Mouse (Mus musculus) bone marrow macrophage, adult 2 months (primary cell): Measurements from ENCODE around the gene Ddx18. TPM values are rescaled to one million over a fixed set of nuclear protein-coding genes. Genes with fewer than 3 reads are reported as not detected.

Source experiments
- H3K27ac ChIP-seq: 2 replicates; pipeline ENCODE4 v1.5.1; 2012; ENCODE audit warnings: low read depth, low read length; ENCODE audit not compliant: insufficient read depth
- H3K4me1 ChIP-seq: 2 replicates; pipeline ENCODE4 v1.6.1; 2012; ENCODE audit warnings: low read length; ENCODE audit not compliant: control insufficient read depth, insufficient read depth
- H3K4me3 ChIP-seq: 2 replicates; pipeline ENCODE4 v1.5.1; 2012; ENCODE audit warnings: mild to moderate bottlenecking, low read length, moderate library complexity; ENCODE audit not compliant: insufficient read depth
- CTCF ChIP-seq: IDR thresholded peaks from 2 replicates; pipeline ENCODE4 v1.5.1; 2012; ENCODE audit warnings: low read depth, mild to moderate bottlenecking, low read length, moderate library complexity
- POLR2A ChIP-seq: IDR thresholded peaks from 2 replicates; pipeline ENCODE4 v1.6.1; 2012; ENCODE audit warnings: mild to moderate bottlenecking, low read depth, low read length, borderline replicate concordance
- polyA plus RNA-seq: library from polyadenylated mRNA; stranded (reverse); fragments of >200 nt; gene quantifications from 2 replicates; pipeline ENCODE4 v1.2.4, GENCODE M21; 2012; ENCODE audit not compliant: missing spikeins, insufficient read depth, insufficient read length

The Ddx18 gene
- polyA plus RNA-seq = 27.4 and 30.9 TPM in 2 replicates

GRCm38 (mm10) chr1:121567521-121568489 is at the start of gene Ddx18:
Gene Ddx18 (minus strand): TSS chr1:121567989.
- TF ChIP-seq CTCF (peak; percentile 38; the same call in 1 of the 2 replicates), POLR2A (no peak)
- Histone ChIP-seq H3K27ac (peak within 1 kb of the TSS; percentile 52), H3K4me3 (peak within 1 kb of the TSS; percentile 98), H3K4me1 (no peaks in the 10 kb centered on the region)

DNA sequence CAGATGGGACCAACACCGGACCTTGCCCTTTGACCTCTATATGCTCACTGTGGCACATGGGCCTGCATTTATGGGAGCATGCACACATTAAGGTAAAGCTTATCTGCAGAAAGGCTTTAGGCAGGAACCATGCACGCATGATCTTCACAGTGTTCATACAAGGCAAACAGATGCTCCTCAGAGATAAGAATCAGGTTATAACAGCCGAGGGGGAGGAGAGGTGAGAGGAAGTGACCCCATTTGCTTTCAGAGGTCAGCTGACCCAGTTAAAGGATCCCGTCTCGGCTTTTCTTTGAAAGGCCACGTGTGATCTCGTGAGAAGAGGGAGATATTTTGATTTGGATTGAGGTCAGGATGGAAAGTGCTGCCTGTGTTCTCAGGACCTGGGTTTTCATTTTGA is 40.2 kb upstream of the Ddx18 start:
- Histone ChIP-seq H3K4me1 (no peaks in the 10 kb centered on the region), H3K27ac (no peak overlapping the region), H3K4me3 (no peak overlapping the region)
- no peak for TF ChIP-seq CTCF
- no peak for TF ChIP-seq POLR2A

DNA sequence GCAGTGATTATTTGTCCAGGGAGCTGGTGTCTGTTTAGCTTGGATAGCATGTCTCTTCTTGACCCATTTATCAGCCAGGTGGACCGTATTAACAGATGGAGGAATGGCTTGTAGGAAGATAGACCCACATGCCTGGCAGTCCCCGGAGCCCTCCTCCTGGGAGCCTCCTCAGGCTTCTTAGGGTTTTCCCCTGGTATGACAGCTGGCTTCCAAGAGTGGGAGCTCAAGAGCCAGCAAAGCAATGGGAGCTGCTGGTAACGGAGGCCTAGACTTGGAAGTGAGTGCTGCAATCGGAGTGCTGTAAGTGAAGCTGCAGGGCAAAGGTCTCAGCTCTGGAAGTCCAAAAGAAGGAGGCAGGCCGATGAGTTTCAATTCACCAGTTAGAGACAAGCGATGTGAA is 37.3 kb upstream of the Ddx18 start:
- TF ChIP-seq POLR2A (no peak), CTCF (no peak)
- Histone ChIP-seq H3K27ac (no peak overlapping the region), H3K4me3 (no peak overlapping the region), H3K4me1 (no peaks in the 10 kb centered on the region)

- Histone ChIP-seq H3K4me3 (no peak overlapping the region), H3K4me1 (no peaks in the 10 kb centered on the region), H3K27ac (no peak overlapping the region)
- TF ChIP-seq CTCF (no peak), POLR2A (no peak)
Observed at GRCm38 (mm10) chr1:121601893-121602292, 34.1 kb upstream of the Ddx18 start.

GRCm38 (mm10) chr1:121601084-121601483 is 33.3 kb upstream of the Ddx18 start:
- no peak overlapping the region for H3K4me3 ChIP-seq
- no peaks in the 10 kb centered on the region for H3K4me1 ChIP-seq
- TF ChIP-seq CTCF = 0 out of 2 replicates have a peak, but pooled peaks have one; percentile 7
- no peak for TF ChIP-seq POLR2A
- no peak overlapping the region for H3K27ac ChIP-seq

DNA sequence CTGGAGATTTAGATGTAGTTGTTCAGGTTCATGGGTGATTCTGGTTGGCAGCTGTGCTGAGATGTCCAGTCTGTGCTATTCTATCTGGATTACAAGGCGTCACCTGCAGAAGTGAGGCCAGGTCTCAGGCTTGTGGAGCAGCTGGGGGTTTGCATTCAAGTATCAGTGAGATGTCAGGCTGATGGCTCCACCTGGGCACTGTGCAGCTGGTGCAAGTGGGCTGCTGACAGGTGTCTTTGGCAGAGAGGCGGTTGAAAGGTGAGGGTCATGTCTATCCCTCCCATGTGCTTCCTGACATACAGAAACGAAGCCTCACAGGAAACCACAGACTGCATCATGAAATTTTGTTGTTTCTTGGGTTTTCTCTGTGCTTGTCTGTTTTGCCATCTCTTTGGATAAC is 30.6 kb upstream of the Ddx18 start:
- Histone ChIP-seq H3K4me1 (no peaks in the 10 kb centered on the region), H3K4me3 (no peak overlapping the region), H3K27ac (no peak overlapping the region)
- TF ChIP-seq CTCF (no peak), POLR2A (no peak)

DNA sequence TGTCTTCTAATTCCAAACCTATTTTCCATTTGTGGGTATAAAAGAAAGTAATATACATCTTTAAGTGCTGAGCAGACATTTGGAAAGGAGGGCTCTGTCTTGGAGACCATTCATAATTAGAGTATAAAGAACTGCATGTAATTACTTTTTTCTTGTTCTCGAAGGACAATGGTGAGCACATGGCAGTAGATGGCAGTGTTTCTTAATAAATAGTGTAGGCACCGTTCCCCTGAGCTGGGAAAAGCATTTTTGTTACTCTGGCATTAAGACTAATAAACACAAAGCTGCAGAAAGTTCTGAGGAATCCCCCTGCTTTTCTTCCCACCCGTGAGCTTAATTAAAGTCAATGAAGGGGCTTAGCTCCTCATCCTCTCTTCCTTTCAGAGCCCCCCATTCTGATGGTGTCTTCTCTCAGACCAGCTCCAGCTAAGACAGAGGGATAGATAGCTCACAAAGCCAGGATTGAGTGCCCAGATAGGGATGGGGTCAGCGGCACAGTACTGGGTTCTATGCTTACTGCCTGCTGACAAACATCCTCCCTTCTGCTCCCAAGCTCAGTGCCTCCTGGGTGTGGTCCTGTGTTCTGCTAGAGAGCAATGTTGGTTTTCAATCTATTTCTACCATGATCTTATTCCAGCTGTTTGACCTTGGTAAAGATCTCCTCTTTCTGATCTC is 29.3 kb upstream of the Ddx18 start:
- Histone ChIP-seq H3K27ac (no peak overlapping the region), H3K4me3 (no peak overlapping the region), H3K4me1 (no peaks in the 10 kb centered on the region)
- TF ChIP-seq CTCF (no peak), POLR2A (no peak)

DNA sequence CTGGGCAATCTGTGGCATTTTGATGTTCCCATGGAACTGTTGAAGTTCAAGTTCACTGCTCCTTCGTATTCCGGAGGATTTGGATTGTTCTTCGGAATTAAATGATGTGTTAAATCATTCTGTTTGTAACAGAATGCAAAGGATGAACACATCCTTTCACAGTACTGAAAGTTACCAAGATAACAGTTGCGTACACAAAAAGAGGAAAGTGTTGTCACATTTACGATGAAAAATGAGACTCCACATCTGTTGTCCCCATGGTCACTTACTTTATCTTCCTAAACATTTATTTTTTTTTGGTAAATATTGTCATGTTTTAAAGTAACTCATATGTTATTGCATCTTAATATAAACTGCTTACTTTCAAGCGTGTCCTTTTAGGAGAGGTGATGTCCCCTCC is 17.0 kb upstream of the Ddx18 start:
- Histone ChIP-seq H3K4me1 (no peaks in the 10 kb centered on the region), H3K4me3 (no peak overlapping the region), H3K27ac (no peak overlapping the region)
- no peak for TF ChIP-seq POLR2A
- TF ChIP-seq CTCF = no peak

DNA sequence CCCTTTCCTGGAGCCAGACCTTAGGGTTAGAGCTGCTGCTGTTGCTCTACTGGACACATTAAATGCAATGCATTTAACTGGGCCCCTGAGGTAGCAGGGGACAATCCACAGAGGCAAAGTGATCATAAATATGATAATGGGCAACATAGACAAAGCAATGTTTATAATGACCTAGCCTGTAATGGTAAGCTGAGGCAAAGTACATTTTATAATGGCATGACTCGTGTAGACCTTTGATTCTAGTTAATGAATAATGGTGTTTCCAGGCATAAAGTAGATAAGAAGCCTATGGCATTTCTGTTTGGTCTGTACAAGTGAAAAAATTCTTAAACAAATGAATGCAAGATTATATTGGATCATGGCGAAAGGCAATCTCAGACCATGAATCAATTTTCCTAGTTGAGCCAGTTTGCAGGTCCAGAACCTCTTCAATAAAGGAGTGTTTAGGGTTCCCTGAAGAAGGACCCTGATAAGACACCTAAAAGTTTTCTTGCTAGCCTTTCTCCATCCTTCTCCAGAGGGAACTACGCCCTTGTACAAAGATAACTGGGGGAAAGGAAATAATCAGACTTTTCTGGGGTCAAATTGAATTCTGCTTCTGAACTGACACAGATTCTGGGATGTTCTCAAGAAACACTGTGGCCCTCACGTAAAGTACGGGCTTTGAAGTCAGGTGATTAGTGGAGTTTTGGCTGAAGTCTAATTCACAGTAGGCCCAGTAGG is 13.5 kb upstream of the Ddx18 start:
- no peak overlapping the region for H3K4me3 ChIP-seq
- TF ChIP-seq POLR2A (no peak), CTCF (no peak)
- no peaks in the 10 kb centered on the region for H3K4me1 ChIP-seq
- no peak overlapping the region for H3K27ac ChIP-seq
